Mouse (Mus musculus): ENCODE results near the gene Nr0b2.
A peak's percentile ranks its signal among the peaks of the same experiment; 100 is the strongest.

Nr0b2 gene

DNA sequence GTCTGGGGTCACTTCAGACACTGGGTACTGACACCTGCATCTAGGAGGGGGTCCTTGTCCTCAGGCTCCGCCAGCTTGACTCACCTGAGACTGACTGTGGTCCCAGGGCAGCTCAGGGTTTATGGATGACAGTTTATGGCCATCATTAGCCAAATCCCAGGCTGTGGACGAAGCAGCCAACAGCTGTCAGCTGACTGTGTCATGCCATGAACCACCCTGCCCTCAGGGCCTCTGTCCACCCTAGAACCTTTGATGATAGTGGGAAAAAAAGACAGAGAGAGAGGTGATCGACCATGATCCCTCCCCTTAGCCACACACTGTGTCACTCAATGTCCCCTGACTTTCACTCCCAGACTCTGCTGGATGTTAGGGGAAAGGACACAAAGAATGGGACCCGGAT lies 8.4 kb downstream of the Nr0b2 start:
- DNase-seq (ENCODE audit: low spot score in 2 of 2), result no peak

DNA sequence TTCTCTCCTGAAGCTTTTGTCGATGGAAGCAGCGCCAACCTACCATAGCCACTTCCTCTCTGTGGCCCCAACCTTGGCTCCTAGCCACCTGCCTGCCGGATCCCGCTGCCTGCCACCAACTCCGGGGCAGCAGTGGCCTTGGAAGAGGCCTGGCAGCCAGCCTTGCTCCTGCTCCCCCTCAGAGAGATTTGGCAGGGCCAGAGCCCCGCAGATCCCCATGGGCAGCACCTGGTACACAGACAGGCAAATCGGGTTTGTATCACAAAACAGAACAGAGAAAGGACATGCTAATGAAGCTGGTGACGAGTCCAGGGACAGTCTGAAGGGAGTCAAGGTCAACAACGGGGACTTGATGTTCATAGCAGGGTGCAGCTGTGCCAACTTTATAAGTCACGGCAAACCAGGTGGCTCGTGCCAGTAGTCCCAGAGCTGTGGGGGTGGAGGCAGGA lies 10.0 kb downstream of the Nr0b2 start:
- no peak for DNase-seq (ENCODE audit: low spot score in 2 of 2)

DNA sequence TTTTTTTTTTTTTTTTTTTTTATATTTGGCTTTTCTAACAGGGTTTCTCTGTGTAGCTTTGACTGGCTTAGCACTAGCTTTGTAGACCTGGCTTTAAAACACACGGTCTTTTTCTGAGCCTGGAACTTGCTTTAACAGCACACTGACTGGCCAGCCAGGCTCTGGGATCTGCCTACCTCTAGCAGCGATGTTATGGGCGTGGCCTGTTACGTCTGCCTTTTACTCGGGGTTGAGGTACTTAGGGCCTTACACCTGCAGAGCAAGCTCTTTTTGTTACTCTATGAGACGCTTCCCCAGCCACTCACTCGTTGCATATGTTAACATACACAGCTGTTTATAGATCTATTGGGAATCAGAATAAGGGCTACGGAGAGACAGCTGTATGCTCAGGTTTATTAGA lies 14.1 kb downstream of the Nr0b2 start:
- DNase-seq (ENCODE audit: low spot score in 2 of 2), result no peak

DNA sequence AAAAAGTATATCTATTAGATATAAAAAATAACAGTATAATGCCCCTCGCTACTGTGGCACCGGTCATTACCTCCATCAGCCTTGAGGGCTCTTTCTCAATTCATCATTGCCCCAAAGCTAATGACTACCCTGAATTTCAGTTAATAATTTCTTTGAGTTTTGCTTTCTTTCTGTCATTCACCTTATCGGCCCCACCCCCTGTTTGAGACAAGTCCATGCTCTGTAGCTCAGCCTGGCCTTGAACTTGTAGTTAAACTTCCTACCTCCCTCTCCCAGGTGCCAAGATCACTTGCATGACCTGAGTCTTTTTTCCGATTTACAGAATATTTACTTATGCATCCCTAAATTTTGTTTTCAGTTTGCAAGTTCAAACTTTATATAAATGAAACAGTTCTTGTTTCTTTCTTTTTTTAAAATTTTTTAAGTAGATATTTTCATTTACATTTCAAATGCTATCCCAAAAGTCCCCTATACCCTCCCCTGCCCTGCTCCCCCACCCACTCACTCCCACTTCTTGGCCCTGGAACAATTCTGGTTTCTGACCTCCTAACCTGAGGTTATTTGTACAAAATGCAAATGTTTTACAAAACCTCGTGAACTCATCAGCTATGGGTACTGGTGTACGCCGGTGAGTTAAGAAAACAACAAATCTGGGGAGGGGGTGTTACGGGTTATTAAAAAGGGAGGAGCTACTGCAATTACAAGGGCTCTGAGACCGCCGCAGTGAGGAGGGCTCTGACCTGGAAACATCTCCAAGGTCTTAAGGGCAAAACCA lies 16.3 kb downstream of the Nr0b2 start:
- no peak for DNase-seq (ENCODE audit: low spot score in 2 of 2)

DNA sequence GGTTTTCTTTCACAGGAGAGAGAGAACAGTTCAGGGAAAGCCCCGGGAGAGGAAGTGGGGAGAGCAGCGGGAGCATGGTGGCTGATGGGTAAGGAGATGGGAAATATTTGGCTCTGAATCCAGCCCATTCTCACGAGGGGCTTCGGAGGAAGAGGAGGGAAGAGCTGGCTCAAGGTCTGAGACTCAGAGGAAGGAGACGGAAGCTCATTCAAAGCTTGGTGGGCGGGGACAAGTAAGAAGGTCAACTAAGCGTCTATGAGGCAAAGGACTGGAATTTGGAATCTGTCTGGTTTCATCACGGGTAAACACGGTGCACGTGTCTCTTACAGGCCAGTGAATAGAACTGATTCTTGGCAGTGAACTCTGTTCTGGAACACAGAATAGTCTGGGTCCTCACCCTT lies 16.9 kb downstream of the Nr0b2 start:
- DNase-seq (ENCODE audit: low spot score in 2 of 2), result no peak

DNA sequence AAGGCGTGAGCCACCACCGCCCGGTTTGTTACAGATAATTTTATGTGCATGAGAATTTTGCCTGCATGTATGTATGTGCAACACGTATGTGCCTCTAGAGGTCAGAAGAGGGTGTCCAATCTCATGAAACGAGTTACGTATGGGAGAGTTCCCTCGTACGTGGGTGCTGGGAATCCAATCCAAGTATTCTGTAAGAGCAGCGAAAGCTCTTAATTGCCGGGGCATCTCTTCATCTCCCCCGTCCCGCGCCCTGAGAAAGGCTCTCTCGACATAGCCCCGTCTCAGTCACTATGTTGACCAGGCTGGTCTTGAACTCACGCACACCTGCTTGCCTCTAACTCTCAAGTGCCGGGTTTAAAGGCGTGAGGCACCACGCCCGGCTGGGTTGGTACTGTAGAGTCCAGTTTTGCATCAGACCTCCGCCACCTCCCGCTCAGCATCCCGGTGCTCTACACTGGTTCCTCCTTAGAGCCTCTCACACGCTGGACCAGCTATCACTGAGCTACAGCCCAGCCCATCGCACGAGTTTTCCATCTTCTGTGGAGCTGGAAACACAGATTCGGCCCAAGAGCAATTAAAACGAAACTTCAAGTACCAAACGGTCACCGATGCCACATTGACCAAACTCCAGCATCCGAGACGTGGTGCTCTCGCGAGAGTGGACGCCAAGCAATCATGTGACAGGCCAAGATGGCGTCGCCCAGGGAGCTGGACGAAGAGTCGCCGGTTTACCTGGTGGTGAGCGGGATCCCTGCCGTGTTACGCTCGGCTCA lies 21.1 kb downstream of the Nr0b2 start, which contains the start of gene Gpatch3:
Gpatch3 (plus strand) TSS at position 676 of the 773 bp plus-strand sequence.
- DNase-seq (ENCODE audit: low spot score in 2 of 2), result peak; percentile 93 to 95

DNA sequence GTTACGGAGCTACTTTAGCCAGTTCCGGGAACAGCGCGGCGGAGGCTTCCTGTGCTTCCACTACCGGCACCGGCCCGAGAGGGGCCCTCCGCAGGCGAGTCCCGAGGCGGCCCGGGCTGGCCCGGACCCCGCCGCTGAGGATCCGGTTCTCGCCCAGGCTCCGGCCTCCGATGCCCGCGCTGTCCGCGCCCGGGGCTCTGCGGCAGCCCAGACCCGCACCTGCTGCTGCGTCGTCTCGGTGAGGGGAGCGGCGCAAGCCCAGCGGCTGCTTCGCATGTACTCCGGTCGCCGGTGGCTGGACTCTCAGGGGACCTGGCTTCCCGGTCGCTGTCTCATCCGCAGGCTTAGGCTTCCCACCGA lies 21.6 kb downstream of the Nr0b2 start:
- no peak for DNase-seq (ENCODE audit: low spot score in 2 of 2)

DNA sequence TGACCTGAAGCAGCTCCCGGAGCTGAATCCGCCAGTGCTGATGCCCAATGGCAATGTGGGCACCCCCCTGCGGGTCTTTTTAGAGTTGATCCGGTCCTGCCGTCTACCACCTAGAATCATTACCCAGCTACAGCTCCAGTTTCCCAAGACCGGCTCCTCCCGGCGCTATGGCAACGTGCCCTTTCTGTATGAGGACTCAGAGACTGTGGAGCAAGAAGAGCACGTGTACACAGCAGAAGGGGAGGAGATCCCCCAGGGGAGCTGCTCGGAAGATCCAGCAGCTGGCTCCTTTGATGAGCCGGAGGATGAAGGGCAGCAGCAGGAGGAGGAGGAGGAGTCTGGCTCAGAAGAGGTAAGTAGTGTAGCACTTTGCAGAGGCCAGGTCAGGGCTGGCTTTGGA lies 24.8 kb downstream of the Nr0b2 start:
- no peak for DNase-seq (ENCODE audit: low spot score in 2 of 2)

DNA sequence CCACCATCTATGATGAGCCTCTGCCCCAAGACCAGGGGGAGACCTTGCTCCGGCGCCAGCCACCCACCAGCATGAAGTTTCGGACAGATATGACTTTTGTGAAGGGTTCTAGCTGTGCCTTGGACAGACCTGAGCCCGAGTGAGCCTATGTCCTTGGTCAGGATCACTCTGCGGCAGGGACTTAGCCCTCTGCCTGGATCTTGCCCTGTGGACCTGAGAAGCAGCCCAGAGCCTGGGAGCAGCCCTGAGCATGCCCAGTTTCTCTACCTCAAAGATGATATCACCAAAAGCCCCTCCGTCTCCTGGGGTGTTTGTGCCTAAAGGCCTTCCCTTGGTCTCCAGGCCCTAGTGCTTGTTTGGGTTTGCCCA lies 30.5 kb downstream of the Nr0b2 start:
- no peak for DNase-seq (ENCODE audit: low spot score in 2 of 2)

DNA sequence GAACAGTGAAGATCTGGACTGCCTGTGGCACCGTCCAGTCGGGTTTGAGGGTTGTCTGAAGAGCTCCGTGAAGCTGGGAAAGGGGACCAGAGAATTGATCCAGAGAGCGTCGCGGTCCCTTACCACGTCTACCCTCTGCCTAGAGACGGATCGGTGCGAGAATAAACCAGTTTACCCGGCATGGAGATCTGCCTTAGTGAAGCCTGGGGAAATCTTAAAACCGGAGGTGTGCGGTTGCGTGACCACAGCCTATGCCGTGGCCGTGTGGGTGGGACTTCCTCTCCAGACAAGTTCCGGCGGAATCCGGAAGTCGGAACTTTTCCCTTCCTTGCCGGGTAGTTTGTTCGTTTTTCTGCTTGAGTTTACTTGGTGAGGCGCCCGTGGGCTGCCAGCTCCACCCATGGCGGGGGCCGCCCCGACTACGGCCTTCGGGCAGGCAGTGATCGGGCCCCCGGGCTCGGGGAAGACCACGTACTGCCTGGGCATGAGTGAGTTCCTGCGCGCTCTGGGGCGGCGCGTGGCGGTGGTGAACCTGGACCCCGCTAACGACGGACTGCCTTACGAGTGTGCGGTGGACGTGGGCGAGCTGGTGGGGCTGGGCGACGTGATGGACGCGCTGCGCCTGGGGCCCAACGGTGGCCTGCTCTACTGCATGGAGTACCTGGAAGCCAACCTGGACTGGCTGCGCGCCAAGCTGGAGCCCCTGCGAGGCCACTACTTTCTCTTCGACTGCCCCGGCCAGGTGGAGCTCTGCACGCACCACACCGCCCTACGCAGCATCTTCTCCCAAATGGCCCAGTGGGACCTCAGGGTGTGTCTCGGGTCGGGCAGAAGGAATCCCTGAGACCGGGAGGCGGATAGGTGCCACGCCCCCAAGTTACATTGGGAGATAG lies 31.1 kb downstream of the Nr0b2 start, which contains the start of gene Gpn2:
Gpn2 (plus strand) TSS at position 304 of the 893 bp plus-strand sequence.
- DNase-seq (ENCODE audit: low spot score in 2 of 2), result peak; percentile 86 to 87

DNA sequence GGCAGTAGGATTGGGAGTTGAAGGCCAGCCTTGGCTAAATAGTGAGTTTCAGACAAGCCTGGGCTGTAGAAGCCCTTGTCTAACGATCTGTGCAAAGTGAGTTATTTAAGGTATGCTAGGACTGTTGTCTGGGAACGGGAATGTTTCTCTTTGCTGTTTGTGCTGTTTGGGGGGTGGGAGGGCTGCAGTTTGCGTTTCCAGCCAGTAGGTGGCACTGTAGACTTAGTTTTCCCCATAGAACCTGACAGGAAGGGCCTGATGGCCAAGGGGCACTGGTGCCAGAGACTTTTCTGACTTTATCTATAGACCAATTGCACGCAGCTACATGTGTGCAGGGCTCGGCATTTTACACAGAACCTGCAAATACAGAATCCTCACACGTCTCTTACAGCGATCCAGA lies 39.4 kb downstream of the Nr0b2 start:
- DNase-seq (ENCODE audit: low spot score in 2 of 2), result peak; percentile 67 to 74

DNA sequence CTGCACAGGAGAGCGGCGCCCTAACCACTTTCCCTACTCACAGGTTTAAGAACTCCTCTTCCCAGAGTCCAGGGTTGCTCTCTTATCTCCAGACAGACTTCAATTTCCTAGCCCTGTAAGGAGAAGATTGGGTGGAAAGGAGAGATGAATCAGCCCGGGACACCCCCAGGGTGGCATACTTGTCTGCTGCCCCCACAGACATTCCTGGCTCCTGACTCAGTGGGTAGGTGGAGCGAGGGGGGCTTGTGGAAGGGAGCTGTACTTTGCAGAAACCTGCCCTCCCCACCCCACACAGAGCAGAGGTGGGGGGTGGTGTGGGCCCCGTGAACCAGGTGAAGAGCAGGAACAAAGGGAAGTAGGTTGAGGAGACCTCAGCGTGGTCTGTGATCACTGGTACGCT lies 42.4 kb downstream of the Nr0b2 start:
- peak; percentile 45 to 48 for DNase-seq (ENCODE audit: low spot score in 2 of 2)

DNA sequence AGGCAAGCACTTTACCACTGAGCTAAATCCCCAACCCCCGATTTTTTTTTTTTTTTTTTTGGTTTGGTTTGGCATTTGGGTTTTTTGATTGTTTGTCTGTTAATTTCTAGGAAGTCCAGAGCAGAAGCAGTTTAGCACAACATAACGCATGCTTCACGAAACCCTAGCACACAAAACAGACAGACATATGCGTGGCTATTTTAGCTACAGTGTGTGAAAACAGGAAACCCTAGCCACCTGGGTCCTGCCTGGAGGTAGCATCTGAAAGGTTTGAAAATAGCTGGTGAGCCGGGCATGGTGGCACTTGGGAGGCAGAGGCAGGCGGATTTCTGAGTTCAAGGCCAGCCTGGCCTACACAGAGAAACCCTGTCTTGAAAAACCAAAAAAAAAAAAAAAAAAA lies 42.9 kb downstream of the Nr0b2 start:
- no peak for DNase-seq (ENCODE audit: low spot score in 2 of 2)

DNA sequence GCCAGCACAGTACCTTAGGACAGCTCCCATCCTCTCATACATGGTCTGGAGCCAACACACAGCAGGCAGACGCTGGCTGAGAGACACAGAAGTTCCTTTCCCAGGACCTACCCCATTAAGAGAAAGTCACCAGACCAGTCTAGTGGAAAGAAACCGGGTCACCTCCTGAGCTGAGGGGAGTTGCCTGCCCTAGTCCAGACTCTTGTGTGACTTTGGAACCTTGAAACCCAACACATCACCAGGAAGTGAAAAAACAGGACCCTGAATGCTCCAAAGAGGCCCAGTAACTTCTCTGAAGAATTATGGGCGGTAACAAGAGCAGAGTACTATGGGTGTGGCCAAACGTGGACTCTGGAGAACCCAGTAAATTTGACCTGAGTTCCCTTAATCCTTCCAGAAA lies 45.4 kb downstream of the Nr0b2 start:
- no peak for DNase-seq (ENCODE audit: low spot score in 2 of 2)

DNA sequence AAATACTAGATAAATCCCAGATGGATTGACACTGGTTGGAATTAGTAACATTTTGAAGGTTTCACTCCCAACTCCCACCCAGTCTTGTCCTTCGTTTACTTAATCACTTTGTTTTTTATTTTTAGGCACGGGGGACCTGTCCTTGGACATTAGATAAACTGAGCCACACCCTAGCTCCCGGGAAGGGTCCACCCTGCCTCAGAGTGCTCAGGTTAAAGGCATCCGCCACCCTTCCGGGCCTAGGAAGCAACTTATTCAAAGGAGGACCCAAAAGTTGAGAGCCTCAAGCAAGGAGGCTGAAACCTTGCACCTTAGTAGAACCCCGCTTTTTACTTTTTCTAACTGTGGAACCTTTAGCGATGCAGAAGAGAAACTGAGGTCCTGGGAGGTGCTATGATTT lies 45.9 kb downstream of the Nr0b2 start:
- no peak for DNase-seq (ENCODE audit: low spot score in 2 of 2)

DNA sequence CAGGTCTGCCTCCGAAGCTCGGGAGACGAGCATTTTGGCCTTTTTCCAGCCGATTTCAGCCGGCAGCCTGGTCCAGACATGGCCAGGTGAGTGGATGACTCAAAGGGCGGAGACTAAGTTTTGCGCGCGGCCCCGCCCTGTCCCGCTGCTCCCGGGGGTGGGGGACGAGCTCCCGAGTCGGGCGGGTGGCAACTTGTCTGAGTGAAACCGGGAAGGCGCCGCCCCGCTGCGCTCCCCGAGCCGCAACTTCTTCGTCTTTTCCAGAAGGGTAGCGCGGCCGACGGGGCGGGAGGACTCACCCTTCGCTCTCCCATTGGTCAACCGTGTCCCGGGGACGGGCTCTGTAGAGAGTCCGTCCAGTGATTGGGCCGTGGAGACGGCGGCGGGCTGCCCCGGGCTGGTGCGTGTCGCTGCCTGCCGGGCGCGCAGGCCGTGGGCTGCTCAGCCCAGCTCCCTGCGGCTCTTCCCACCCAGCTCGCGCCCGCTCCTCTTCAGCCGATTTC lies 46.4 kb downstream of the Nr0b2 start:
- DNase-seq (ENCODE audit: low spot score in 2 of 2), result peak; percentile 80 to 81

DNA sequence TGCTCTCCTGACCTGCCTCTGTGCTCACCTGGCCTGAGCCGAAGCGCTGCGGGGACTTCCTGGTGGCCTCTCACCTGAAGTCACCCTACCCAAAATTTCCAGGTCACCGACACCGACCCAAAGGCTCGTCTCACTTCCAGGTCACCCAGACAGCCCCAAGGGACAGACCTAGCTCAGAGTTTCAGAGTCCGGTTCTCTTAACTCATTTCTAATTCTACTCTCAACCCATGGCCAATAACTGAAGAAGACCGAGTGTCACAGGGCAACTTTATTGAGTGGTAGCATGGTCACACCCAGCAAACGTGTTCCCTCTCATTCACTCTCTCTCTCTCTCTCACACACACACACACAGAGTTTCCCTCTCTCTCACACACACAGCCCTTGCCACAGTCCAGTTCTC lies 47.1 kb downstream of the Nr0b2 start:
- no peak for DNase-seq (ENCODE audit: low spot score in 2 of 2)

DNA sequence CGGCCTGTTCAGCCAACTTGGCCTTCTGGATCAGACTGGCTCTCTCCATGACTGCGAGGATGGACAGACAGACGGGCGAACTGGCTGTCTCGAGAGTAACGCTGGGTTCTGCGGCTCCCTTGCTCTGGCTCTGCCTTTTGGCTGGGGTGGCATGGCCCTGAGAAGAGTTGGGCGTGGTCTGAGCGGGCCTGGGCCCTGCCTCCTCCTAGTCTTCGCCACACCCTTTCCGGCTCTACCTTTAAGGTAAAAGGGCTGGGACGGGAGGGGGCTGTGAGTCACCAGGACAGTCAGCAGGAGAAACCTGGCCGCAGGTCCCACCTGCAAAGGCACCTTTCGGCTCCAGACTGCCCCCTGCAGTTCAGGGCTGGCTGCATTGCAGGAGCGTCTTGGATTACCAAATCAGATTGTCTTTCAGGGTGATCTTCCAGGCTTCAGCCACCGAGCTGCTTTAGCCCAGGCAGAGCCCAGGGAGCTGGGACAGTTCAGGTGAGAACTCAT lies 48.6 kb downstream of the Nr0b2 start, which contains the start of gene Sfn:
Sfn (minus strand) TSS at position 448 of the 498 bp plus-strand sequence.
- no peak for DNase-seq (ENCODE audit: low spot score in 2 of 2)

DNA sequence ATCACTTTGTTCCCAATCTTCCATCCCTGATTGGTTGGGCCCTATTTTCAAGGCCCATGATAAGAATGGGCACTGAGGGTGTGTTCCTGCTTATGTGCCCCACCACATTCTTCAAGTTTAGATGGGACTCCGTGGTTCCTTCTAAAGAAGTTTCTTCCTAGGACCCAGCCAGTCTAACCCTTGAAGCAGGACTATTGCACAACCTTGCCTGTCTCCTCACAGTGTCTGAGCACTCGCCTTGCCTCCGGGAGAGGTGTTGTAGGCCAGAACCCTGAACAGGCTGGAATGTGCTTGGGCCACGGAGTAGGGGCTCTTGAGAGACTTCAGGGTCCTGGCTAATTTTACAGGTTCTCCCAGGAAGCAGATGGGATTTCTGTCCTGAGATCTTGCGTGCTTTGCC lies 49.9 kb downstream of the Nr0b2 start:
- no peak for DNase-seq (ENCODE audit: low spot score in 2 of 2)

DNA sequence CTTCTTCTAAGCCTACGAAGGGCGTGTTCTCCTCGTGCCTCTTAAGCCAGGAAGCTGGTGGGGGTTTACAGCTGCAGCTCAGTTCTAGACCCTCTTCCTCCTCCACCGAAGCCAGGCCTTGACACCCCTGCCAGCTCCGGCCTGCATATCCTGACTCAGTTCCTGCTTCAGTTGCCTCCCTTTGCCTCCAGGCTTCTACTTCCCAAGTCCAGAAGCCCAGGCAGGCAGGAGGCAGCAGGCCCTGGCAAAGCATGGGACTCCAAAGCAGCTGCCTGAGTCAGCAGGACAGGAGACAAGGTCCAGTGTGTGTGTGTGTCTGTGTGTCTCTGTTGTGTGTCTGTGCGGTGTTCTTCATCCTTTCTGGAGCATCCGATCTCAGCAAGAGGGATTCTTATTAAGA lies 51.0 kb downstream of the Nr0b2 start:
- DNase-seq (ENCODE audit: low spot score in 2 of 2), result no peak

DNA sequence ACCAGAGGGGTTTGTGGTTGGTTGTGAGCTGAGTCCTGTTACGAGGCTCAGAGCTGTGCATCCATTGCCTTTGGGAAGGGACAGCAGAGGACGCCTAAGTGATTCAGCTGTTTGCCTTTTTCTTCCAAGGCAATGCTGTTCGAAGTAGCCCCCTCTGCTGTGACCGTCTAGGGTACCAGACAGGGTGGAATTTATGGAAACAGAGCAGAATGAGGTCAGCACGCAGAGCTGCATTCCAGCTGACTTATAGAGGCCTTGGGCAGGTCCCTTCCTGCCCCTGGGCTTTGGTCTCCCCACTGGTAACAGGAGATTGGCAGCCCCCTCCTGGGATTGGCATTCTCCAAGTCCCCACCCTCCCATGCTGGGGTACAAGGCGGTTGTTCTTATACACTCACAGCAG lies 51.7 kb downstream of the Nr0b2 start:
- DNase-seq (ENCODE audit: low spot score in 2 of 2), result no peak

DNA sequence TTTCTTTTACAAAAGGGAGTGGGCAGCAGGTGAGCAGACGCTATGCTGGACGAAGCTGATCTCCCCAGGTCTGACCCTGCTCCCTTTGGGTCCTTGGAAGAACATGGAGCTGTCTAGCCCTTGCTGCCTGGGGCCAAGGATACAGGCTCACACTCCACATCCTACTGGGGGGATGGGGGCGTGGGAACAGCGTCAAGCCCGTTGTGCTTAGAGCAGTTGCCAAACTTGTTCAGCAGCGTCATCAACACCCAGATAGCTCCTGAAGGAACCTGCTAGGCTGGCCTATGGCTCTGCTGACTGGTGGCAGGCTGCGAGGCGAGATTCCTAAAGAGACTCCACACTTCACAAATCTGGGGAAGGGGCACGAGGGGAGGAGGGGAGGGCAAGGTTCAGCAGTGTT lies 52.2 kb downstream of the Nr0b2 start:
- no peak for DNase-seq (ENCODE audit: low spot score in 2 of 2)
